In genomic region chr6:31061813-31062212, GRCm38 (mm10) we compare ENCODE assay signal across 16 mouse cellular contexts.
"Had no signal": no experiment of that assay in that cellular context is flagged by ENCODE, and none has a peak within 500 bp of the region (broad histone marks: within the 10 kb centered on the region; RNA-seq: fewer than 3 reads in every experiment).

No protein-coding gene starts in this region.

- DNase-seq: kidney, adult 2 months; kidney, postnatal 14 days; layer of hippocampus, postnatal 36 days; left cerebral cortex, postnatal 4 days; lung, embryonic 14.5 days; lung, postnatal 4 days; midbrain, embryonic 14.5 days; spleen, adult 18-20 months; thymus, postnatal 36 days had no signal

- H3K4me3 ChIP-seq: kidney, embryonic 15.5 days; limb, embryonic 13.5 days; liver, embryonic 15.5 days; midbrain, embryonic 10.5 days; neural tube, embryonic 12.5 days had no signal

- H3K4me2 ChIP-seq: kidney, embryonic 15.5 days; limb, embryonic 13.5 days; liver, embryonic 11.5 days; liver, embryonic 15.5 days; lung, embryonic 14.5 days; neural tube, embryonic 12.5 days had no signal

- H3K27ac ChIP-seq: kidney, embryonic 15.5 days; limb, embryonic 13.5 days; liver, embryonic 15.5 days; midbrain, embryonic 10.5 days; neural tube, embryonic 12.5 days had no signal

- H3K4me1 ChIP-seq: limb, embryonic 13.5 days; liver, embryonic 15.5 days; neural tube, embryonic 12.5 days had no signal

- H3K27me3 ChIP-seq: kidney, embryonic 15.5 days; limb, embryonic 13.5 days; liver, embryonic 15.5 days; neural tube, embryonic 12.5 days had no signal

- H3K9me3 ChIP-seq: kidney, embryonic 15.5 days; limb, embryonic 13.5 days; liver, embryonic 15.5 days; midbrain, embryonic 10.5 days; neural tube, embryonic 12.5 days had no signal

- H3K36me3 ChIP-seq: kidney, embryonic 15.5 days; limb, embryonic 13.5 days; midbrain, embryonic 10.5 days; neural tube, embryonic 12.5 days had no signal

- ATAC-seq: inflammation-experienced regulatory T-cells, adult 6 months had no signal

- H3K9ac ChIP-seq: kidney, embryonic 15.5 days; limb, embryonic 13.5 days; liver, embryonic 15.5 days; lung, embryonic 14.5 days; neural tube, embryonic 12.5 days had no signal
